Mouse (Mus musculus) gastrocnemius, adult 8-10 months (tissue): Measurements from ENCODE around the gene Prss41. TPM values are rescaled to one million over a fixed set of nuclear protein-coding genes. Genes with fewer than 3 reads are reported as not detected.

Experiments
- DNase-seq, 2 experiments: peaks; one replicate each; pipeline ENCODE4 v3.0.0; 2022; ENCODE audit warnings: low spot score in 2 of 2
- total RNA-seq, 4 experiments: library from RNA; stranded (reverse); gene quantifications; 2 replicates each; pipeline ENCODE4 v1.2.4; 2022

The Prss41 gene
- total RNA-seq, 4 experiments from 2014 or later = 0.68 to 0.85 TPM; not detected in 2

GRCm38 (mm10) chr17:23828271-23829001 lies 15.5 kb downstream of the Prss41 start:
- DNase-seq = peak; percentile 40 to 44

GRCm38 (mm10) chr17:23825591-23825990 lies 18.4 kb downstream of the Prss41 start:
- no peak for DNase-seq

GRCm38 (mm10) chr17:23823614-23824013 lies 20.4 kb downstream of the Prss41 start:
- no peak for DNase-seq

GRCm38 (mm10) chr17:23823018-23823417 lies 21.0 kb downstream of the Prss41 start:
- no peak for DNase-seq

- DNase-seq = no peak
Measured at GRCm38 (mm10) chr17:23822094-23822493, 21.9 kb downstream of the Prss41 start.

- DNase-seq = peak in 1 of 2 experiments; percentile 1
Measured at GRCm38 (mm10) chr17:23820731-23821130, 23.2 kb downstream of the Prss41 start.

GRCm38 (mm10) chr17:23819235-23819634 lies 24.7 kb downstream of the Prss41 start:
- DNase-seq = no peak

GRCm38 (mm10) chr17:23818579-23818978 lies 25.4 kb downstream of the Prss41 start:
- no peak for DNase-seq

GRCm38 (mm10) chr17:23815641-23816040 lies 28.3 kb downstream of the Prss41 start:
- DNase-seq = no peak

GRCm38 (mm10) chr17:23807918-23808317 lies 36.1 kb downstream of the Prss41 start:
- no peak for DNase-seq

- DNase-seq = no peak
Measured at GRCm38 (mm10) chr17:23806867-23807266, 37.1 kb downstream of the Prss41 start.

- no peak for DNase-seq
Measured at GRCm38 (mm10) chr17:23804426-23805085, 39.4 kb downstream of the Prss41 start.

GRCm38 (mm10) chr17:23803366-23804041 lies 40.5 kb downstream of the Prss41 start:
- DNase-seq = peak; percentile 53 to 64

GRCm38 (mm10) chr17:23802746-23803365 lies 41.1 kb downstream of the Prss41 start:
- peak; percentile 96 to 98 for DNase-seq

GRCm38 (mm10) chr17:23801627-23802026 lies 42.3 kb downstream of the Prss41 start:
- no peak for DNase-seq

- no peak for DNase-seq
Measured at GRCm38 (mm10) chr17:23797316-23797715, 46.7 kb downstream of the Prss41 start.

- DNase-seq = no peak
Measured at GRCm38 (mm10) chr17:23795323-23795722, 48.6 kb downstream of the Prss41 start.

GRCm38 (mm10) chr17:23791079-23791357 lies 53.0 kb downstream of the Prss41 start:
- no peak for DNase-seq

- DNase-seq = no peak
Measured at GRCm38 (mm10) chr17:23790269-23791078, 53.5 kb downstream of the Prss41 start, which contains the start of gene Srrm2. Gene Srrm2 (plus strand): TSS chr17:23790532.

- no peak for DNase-seq
Measured at GRCm38 (mm10) chr17:23789749-23790268, 54.2 kb downstream of the Prss41 start.

GRCm38 (mm10) chr17:23788973-23789372 lies 55.0 kb downstream of the Prss41 start:
- no peak for DNase-seq
